Mouse (Mus musculus): ENCODE data around the gene Edar. TPM values are rescaled to one million over a fixed set of nuclear protein-coding genes. Genes with fewer than 3 reads are reported as not detected.
A peak's percentile ranks its signal among the peaks of the same experiment; 100 is the strongest.

The Edar gene
- total RNA-seq, 2 experiments from 2014 or later, result 0.23 to 0.26 TPM

GRCm38 (mm10) chr10:58651270-58652042 lies 24.0 kb downstream of the Edar start:
- no peak for DNase-seq (ENCODE audit: low spot score in 2 of 2)

- DNase-seq (ENCODE audit: low spot score in 2 of 2), result no peak
These were observed 26.7 kb downstream of the Edar start for GRCm38 (mm10) chr10:58648787-58649186.

- no peak for DNase-seq (ENCODE audit: low spot score in 2 of 2)
These were observed 30.8 kb downstream of the Edar start for GRCm38 (mm10) chr10:58644671-58645070.

GRCm38 (mm10) chr10:58644194-58644593 lies 31.3 kb downstream of the Edar start:
- DNase-seq (ENCODE audit: low spot score in 2 of 2), result no peak

GRCm38 (mm10) chr10:58643001-58643400 lies 32.5 kb downstream of the Edar start:
- DNase-seq (ENCODE audit: low spot score in 2 of 2), result no peak

- DNase-seq (ENCODE audit: low spot score in 2 of 2), result no peak
These were observed 33.8 kb downstream of the Edar start for GRCm38 (mm10) chr10:58641631-58642030.

- no peak for DNase-seq (ENCODE audit: low spot score in 2 of 2)
These were observed 34.7 kb downstream of the Edar start for GRCm38 (mm10) chr10:58640446-58641400.

GRCm38 (mm10) chr10:58639291-58639690 lies 36.2 kb downstream of the Edar start:
- peak; percentile 39 to 54 for DNase-seq (ENCODE audit: low spot score in 2 of 2)

GRCm38 (mm10) chr10:58636431-58637080 lies 38.9 kb downstream of the Edar start:
- no peak for DNase-seq (ENCODE audit: low spot score in 2 of 2)

- DNase-seq (ENCODE audit: low spot score in 2 of 2), result no peak
These were observed 41.9 kb downstream of the Edar start for GRCm38 (mm10) chr10:58633507-58633906.

GRCm38 (mm10) chr10:58627569-58627968 lies 47.9 kb downstream of the Edar start:
- DNase-seq (ENCODE audit: low spot score in 2 of 2), result peak; percentile 39 to 67

- DNase-seq (ENCODE audit: low spot score in 2 of 2), result no peak
These were observed 50.4 kb downstream of the Edar start for GRCm38 (mm10) chr10:58624848-58625711.

- no peak for DNase-seq (ENCODE audit: low spot score in 2 of 2)
These were observed 56.2 kb downstream of the Edar start for GRCm38 (mm10) chr10:58619266-58619665.

GRCm38 (mm10) chr10:58618501-58619216 lies 56.8 kb downstream of the Edar start:
- DNase-seq (ENCODE audit: low spot score in 2 of 2), result no peak

GRCm38 (mm10) chr10:58616565-58616964 lies 58.9 kb downstream of the Edar start:
- DNase-seq (ENCODE audit: low spot score in 2 of 2), result no peak

- DNase-seq (ENCODE audit: low spot score in 2 of 2), result no peak
These were observed 60.9 kb downstream of the Edar start for GRCm38 (mm10) chr10:58614601-58615000.

- no peak for DNase-seq (ENCODE audit: low spot score in 2 of 2)
These were observed 64.8 kb downstream of the Edar start for GRCm38 (mm10) chr10:58610484-58611261.

- no peak for DNase-seq (ENCODE audit: low spot score in 2 of 2)
These were observed 66.6 kb downstream of the Edar start for GRCm38 (mm10) chr10:58608858-58609257.

- DNase-seq (ENCODE audit: low spot score in 2 of 2), result no peak
These were observed 69.1 kb downstream of the Edar start for GRCm38 (mm10) chr10:58606356-58606755.
